Mouse (Mus musculus) testis, postnatal 14 days (tissue): ENCODE measurements around the gene Slc6a18.
"Not testable (repeated sequence)": the region's sequence is repeated elsewhere in the genome, so short reads cannot be mapped to it uniquely, and the experiment has no call there.

Experiments used
- DNase-seq: peaks from one replicate; pipeline ENCODE4 v3.0.0; 2021; ENCODE audit warnings: low spot score

The Slc6a18 gene

GRCm38 (mm10) chr13:73677853-73678252 is at the start of gene Slc6a18:
Gene Slc6a18, minus strand, starts transcription at chr13:73678023.
- DNase-seq: no peak

DNA sequence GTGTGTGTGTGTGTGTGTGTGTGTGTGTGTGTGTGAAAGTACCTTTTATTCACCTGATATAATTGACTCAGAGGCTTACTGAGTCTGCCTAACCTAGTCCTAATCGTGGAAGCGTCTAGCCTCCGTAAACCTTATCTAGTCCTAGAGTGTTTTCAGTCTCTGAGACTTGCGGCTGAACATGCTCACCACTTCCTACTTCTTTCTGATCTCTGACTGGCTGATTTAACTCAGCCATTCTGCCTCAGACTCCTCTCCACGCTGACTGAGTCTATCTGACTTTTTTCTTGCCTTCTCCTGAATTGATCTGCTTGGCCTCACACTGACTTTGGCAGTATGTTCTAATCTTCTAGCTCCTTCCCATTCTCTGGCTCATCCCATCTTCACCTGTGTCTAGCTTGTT is 47.5 kb upstream of the Slc6a18 start:
- no peak for DNase-seq

GRCm38 (mm10) chr13:73723081-73723668 is 45.4 kb upstream of the Slc6a18 start:
- DNase-seq: peak; percentile 62

DNA sequence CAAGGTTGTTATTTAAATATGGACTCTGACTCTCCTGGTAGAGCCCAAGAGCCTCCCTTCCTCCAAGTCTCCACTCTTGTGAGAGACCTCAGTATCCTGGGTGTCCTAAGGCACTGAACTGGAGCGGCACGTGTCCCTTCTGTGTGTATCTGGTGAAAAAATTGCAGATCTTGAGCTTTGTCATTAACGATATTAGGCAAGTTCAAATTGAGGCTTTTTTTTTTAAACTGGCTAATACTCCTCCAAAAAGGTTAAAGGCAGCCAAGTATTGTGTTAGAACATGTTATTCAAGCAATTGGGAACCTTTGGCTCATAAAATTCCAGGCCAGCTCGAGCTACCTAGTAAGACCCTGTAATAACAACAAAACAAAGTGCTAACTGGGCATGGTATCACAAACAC is 42.4 kb upstream of the Slc6a18 start:
- DNase-seq: no peak

DNA sequence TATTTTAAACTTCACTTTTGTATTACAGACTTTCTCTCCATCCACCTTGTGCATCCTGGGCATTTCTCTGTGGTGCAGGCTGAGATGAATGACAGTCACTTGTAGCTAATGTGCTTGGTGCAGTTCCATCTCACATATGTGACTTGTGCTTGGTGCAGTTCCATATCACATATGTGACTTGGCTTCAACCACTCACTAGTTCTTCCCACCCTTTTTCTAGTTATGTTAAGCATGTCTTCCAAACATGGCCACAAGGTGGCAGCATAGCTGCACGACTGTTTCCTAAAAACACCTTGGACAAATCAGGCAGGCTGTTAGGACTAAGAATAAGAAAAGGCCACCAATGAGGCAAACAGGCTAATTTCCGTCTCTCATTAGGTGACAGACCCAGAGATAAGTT is 40.4 kb upstream of the Slc6a18 start:
- peak; percentile 64 for DNase-seq

GRCm38 (mm10) chr13:73714020-73714419 is 36.2 kb upstream of the Slc6a18 start:
- no peak for DNase-seq

GRCm38 (mm10) chr13:73713204-73713603 is 35.4 kb upstream of the Slc6a18 start:
- DNase-seq: no peak

- DNase-seq: no peak
Observed at GRCm38 (mm10) chr13:73712228-73712627, 34.4 kb upstream of the Slc6a18 start.

DNA sequence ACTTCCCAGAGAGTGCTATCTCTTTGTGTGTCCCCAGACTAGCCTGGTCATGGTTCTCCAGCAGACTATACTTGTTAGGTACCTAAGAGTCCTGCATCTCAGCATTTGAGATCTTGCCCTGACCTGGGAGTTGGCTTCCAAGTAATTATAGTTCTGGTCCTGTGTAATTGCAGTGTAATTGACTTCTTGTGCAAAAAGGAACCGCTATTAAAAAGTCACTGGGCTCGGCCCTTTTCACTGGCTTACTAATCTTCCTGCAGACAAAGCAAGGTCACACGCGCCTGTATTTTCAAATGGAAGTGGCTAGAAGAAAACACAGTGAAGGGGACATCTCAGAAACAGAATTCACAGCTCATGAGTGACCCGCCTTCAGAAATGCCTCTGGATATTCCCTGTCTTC is 34.0 kb upstream of the Slc6a18 start:
- no peak for DNase-seq

- no peak for DNase-seq
Observed at GRCm38 (mm10) chr13:73711221-73711620, 33.4 kb upstream of the Slc6a18 start.

DNA sequence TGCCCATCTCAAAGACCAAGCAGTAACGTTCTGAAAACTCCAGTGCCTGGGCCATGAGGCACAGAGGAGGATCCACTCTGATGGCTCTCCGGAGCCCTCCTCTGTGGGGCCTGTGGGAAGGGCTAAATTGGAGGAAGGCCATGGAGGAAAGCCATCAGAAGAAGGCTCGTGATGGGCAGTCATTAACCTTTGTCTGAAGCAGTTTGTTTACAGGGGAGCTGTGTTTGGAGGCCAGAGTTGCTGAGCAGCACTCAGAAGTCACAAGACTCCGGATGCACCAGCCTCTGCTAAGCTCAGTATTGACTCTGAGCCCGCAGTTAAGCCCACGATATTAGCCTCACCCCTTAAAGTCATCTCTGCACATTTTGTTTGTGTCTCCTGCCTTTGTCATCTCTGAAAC is 31.7 kb upstream of the Slc6a18 start:
- no peak for DNase-seq

- no peak for DNase-seq
Observed at GRCm38 (mm10) chr13:73704694-73705325, 27.0 kb upstream of the Slc6a18 start, which contains the start of gene Slc6a19. Gene Slc6a19, minus strand, starts transcription at chr13:73704865.

DNA sequence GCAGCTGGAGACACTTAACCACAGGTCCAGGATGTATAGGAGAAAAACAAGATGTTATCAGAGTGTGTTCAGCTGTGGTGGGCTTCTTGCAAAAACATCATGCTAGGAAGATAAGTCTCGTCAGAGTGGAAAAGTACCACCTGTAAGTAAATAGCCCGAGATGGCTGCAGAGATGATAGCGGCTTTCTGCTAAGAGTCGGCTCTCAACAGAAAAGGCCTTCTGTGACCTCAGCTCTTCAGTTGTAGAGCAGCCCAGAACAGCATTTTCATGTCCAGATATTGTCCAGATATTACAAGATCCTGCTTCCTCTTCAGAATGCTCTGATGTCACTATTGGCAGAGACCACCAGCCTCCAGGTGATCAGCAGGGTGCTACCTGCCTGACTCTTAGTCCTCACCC is 25.7 kb upstream of the Slc6a18 start:
- not testable (repeated sequence) for DNase-seq

- no peak for DNase-seq
Observed at GRCm38 (mm10) chr13:73702776-73703175, 25.0 kb upstream of the Slc6a18 start.

- no peak for DNase-seq
Observed at GRCm38 (mm10) chr13:73701161-73701883, 23.5 kb upstream of the Slc6a18 start.

DNA sequence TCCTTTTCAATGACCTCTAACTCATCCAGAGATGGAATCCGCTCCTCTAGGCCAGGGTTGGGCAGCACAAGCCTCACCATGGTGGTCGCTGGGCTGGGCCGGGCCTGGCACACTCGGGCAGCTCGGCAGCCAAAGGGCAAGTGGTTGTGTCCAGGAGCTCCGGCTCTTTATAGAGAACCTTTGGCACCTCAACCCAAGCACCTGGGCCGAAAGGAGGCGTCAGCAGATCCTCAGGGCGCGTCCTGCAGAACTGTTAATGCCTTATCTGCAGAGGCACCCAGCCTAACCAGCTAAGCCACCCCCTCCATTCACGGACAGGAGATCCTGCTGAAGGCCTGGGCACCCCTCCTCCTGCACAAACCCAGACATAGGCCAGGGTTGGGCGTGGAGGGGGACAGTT is 22.7 kb upstream of the Slc6a18 start:
- no peak for DNase-seq

DNA sequence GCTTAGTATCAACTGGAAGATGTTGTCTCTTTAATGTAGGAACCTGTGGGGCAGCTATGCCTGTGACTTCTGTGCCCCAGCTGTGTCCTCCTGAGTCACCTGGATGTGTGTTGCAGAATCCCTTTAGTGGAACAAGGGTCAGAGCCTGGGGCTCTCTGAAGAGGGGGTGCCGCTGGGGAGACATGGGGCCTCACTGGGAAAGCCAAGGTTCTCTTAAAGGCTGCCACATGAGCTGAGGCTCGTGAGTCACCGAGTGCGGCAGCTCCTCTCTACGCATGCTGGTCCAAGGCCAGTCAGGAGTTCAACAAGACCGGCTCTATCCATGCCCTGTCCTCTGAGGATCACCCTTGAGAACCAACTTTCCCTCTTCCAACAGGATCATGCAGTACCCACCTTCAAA is 21.9 kb upstream of the Slc6a18 start:
- no peak for DNase-seq

DNA sequence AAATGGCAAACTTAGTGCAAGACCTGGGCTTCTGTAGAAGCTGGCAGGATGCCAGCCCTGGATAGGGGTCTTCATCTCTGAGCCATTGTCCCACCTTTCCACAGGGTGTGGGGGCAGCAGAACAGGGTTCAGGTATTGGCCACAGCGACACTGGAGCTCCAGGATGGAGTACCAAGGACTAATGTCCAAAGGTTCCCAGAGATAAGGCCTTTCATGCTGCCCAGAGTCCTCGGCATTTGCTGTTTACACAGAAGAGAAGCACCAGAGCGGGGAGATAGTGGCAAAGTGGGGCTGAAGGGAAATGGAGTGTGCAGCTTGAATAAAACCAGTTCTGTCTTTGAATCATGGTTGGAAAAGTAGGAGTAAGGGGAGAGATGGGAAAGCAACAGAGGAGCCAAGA is 18.7 kb upstream of the Slc6a18 start:
- DNase-seq: no peak

DNA sequence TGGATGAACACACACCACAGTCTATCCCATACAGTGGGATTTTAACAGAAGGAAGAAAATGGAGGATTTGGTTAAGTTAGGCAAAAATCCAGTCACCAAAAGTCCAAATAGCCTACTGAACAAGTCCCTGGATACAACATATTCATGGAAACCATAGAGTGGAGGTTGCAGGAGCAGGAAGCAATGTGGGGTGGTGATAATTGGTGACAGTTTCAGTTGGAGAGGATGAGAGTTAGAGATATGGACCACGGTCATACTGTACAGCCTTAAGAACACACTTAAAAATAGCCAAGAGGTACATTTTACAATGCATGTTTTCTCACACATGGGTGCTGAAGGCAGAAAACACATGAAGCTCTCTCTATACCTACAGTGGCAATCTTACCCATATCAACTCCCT is 17.1 kb upstream of the Slc6a18 start:
- no peak for DNase-seq

- DNase-seq: no peak
Observed at GRCm38 (mm10) chr13:73693333-73693732, 15.5 kb upstream of the Slc6a18 start.

DNA sequence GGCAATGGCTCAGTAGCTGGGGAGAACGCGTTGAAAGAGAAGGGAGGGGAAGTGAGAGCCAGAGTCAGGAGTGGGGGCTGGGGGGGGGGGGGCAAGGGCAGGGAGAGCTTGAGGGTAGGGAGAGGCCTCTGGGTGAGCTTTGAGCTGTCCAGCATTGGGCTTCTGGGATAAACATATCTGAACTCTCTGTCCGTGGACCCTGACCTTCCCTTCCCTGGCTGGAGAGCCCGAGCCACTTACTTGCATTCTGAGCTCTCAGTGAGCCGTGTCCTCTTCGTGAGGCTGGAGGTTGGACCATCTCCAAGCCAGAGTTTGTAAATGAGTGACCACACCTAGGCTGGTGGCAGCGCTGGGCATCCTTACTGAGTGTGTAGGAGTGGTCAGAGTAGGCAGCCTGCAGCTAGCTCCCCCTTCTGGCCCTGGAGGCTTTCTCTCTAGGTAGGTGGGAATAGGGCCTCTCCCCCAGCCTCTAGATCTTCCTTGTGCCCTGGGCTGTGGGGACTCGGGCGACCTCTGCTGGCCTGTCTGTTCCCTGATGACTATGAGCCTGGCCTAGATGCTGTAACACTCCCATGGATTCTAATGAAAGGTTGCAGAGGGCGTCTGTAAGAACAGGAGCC is 14.5 kb upstream of the Slc6a18 start:
- peak; percentile 51 for DNase-seq

- DNase-seq: no peak
Observed at GRCm38 (mm10) chr13:73688934-73689333, 11.1 kb upstream of the Slc6a18 start.

DNA sequence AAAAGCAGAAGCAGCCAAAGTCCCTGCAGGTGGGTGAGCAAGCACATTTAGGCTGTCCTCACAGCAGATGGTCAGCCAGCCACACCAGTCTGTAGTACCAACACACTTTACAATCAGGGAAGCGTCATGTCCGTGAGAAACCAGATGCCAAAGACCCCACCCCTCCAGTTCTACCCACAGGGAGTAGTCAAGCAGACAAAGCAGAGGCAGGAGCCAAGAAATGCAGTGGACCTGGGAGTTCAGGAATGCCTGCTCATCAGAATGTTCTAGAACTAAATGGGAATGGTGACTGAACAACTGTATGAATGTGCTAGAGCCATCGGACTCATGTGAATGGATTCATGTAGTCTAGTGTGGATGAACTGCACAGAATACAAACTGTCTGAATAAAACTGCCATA is 9.8 kb upstream of the Slc6a18 start:
- no peak for DNase-seq
